Comparison of ENCODE assay signal across 9 mouse cellular contexts in the genomic region with DNA sequence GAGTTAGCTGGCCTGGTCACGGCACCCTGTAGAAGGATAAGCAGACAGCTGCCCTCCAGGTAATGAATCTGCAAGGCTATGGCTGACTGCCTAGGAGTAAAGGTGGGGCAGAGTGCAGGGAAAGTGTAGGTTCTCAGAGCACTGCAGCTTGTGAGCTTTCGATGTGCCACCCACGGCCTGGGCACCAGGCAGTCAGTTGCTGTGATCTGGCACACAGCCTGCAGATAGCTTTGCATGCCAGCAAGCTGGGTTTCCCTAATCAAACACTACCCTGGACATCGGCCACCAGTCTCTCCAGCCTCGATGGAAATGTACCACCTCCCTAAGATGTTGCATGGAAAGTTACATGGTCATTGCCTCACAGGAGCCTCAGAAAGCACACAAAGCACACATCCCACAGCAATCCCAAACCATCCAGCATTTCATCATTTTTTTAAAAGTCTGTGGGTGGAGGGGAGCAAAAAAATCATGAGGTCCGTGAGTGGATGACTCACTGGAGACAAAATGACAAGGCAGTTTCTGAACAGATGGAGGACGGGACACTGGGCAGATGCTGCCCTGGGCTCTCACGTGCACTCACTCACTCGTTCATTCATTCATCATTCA.
A peak's percentile ranks its signal among the peaks of the same experiment; 100 is the strongest.
DNase-seq lines count a peak whose midpoint lies in the region; ATAC-seq and TF ChIP-seq lines count a peak whose summit lies in the region.
"Had no signal": no experiment of that assay in that cellular context is flagged by ENCODE, and none has a peak within 500 bp of the region (broad histone marks: within the 10 kb centered on the region; RNA-seq: fewer than 3 reads in every experiment).

No protein-coding gene starts in this region.

- 72% methylated on average over 9 of the region's 9 CpGs for WGBS in intestine, embryonic 16.5 days
- WGBS in intestine, embryonic 15.5 days = 68% methylated on average over 9 of the region's 9 CpGs
- WGBS in cerebellum, adult 2 months = 12% methylated on average over 9 of the region's 9 CpGs
- WGBS in embryonic facial prominence, embryonic 10.5 days = 88% methylated on average over 9 of the region's 9 CpGs

- no peak overlapping the region for H3K9ac ChIP-seq in intestine, embryonic 16.5 days (ENCODE audit: low read depth, low read length)
- H3K9ac ChIP-seq in intestine, embryonic 15.5 days = no peak overlapping the region

- intact Hi-C loops in left cerebral cortex, postnatal 14 days (cut with DNase I) = loop anchor here (5.0 kb wide), 1 partner anchor 102 kb away; no protein-coding TSS in a partner anchor

- 0 out of 2 replicates have a peak, but pooled peaks have one; percentile 18 for ATAC-seq in intestine, embryonic 16.5 days
- ATAC-seq in intestine, embryonic 15.5 days = no peak

- H3K4me1 ChIP-seq in intestine, embryonic 16.5 days (ENCODE audit: control insufficient read depth, insufficient read depth, low read length) = no peaks in the 10 kb centered on the region
- H3K4me1 ChIP-seq in intestine, embryonic 15.5 days (replicated peaks) = no peaks in the 10 kb centered on the region
- peaks cover 23% of the 10 kb centered on the region for H3K4me1 ChIP-seq in cerebellum, adult 2 months (ENCODE audit: control insufficient read depth, insufficient read depth, low read length)
- no peaks in the 10 kb centered on the region for H3K4me1 ChIP-seq in embryonic facial prominence, embryonic 10.5 days

- H3K36me3 ChIP-seq in intestine, embryonic 16.5 days (ENCODE audit: control insufficient read depth, insufficient read depth, low read length) = no peaks in the 10 kb centered on the region
- no peaks in the 10 kb centered on the region for H3K36me3 ChIP-seq in intestine, embryonic 15.5 days
- no peaks in the 10 kb centered on the region for H3K36me3 ChIP-seq in splenic B cell, adult 2 months (ENCODE audit: control insufficient read depth, insufficient read depth, low read length, poor library complexity, severe bottlenecking)
- no peaks in the 10 kb centered on the region for H3K36me3 ChIP-seq in embryonic facial prominence, embryonic 10.5 days (replicated peaks)

- no peak for TF ChIP-seq CTCF in cerebellum, adult 2 months (IDR thresholded peaks at IDR 0.05; ENCODE audit: borderline replicate concordance, insufficient read depth, low read depth, low read length)

- no peak for TF ChIP-seq POLR2A in cerebellum, adult 2 months (IDR thresholded peaks at IDR 0.05; ENCODE audit: borderline replicate concordance, insufficient read depth, low read length)

- H3K4me2 ChIP-seq in intestine, embryonic 16.5 days (ENCODE audit: low read depth, low read length) = no peak overlapping the region
- no peak overlapping the region for H3K4me2 ChIP-seq in intestine, embryonic 15.5 days (replicated peaks)

- no peak overlapping the region for H3K4me3 ChIP-seq in intestine, embryonic 16.5 days (ENCODE audit: low read length)
- no peak overlapping the region for H3K4me3 ChIP-seq in intestine, embryonic 15.5 days (replicated peaks)
- H3K4me3 ChIP-seq in cerebellum, adult 2 months (replicated peaks; ENCODE audit: insufficient read depth, low read depth, low read length) = no peak overlapping the region
- no peak overlapping the region for H3K4me3 ChIP-seq in embryonic facial prominence, embryonic 10.5 days
- H3K4me3 ChIP-seq: megakaryocyte, embryonic 14.5 days had no signal

- no peaks in the 10 kb centered on the region for H3K27me3 ChIP-seq in intestine, embryonic 16.5 days (replicated peaks; ENCODE audit: control insufficient read depth, insufficient read depth, low read length)
- H3K27me3 ChIP-seq in intestine, embryonic 15.5 days (replicated peaks) = no peaks in the 10 kb centered on the region
- H3K27me3 ChIP-seq in cerebellum, adult 2 months (ENCODE audit: control insufficient read depth, insufficient read depth, low read length) = no peaks in the 10 kb centered on the region
- H3K27me3 ChIP-seq in splenic B cell, adult 2 months (ENCODE audit: control insufficient read depth, insufficient read depth, low read length, poor library complexity, severe bottlenecking) = no peaks in the 10 kb centered on the region
- no peaks in the 10 kb centered on the region for H3K27me3 ChIP-seq in embryonic facial prominence, embryonic 10.5 days (replicated peaks; ENCODE audit: low read depth, poor library complexity, severe bottlenecking)

- DNase-seq in Muller cell, postnatal 12 days (ENCODE audit: inconsistent ontology term) = peak; percentile 86
- peak; percentile 65 to 67 for DNase-seq in cerebellum, adult 2 months
- peak; percentile 30 to 75 for DNase-seq in left cerebral cortex, postnatal 14 days (ENCODE audit: low spot score in 2 of 2)
- peak; percentile 28 for DNase-seq in splenic B cell, adult 2 months (ENCODE audit: low read depth, low spot score)
- no peak for DNase-seq in embryonic facial prominence, embryonic 10.5 days (ENCODE audit: low spot score)
- DNase-seq in thymus, adult 18-20 months = no peak

- no peak overlapping the region for H3K27ac ChIP-seq in intestine, embryonic 16.5 days (ENCODE audit: low read length)
- no peak overlapping the region for H3K27ac ChIP-seq in intestine, embryonic 15.5 days
- H3K27ac ChIP-seq in cerebellum, adult 2 months (ENCODE audit: insufficient read depth, low read length) = no peak overlapping the region
- no peak overlapping the region for H3K27ac ChIP-seq in embryonic facial prominence, embryonic 10.5 days (replicated peaks)

- 0 out of 2 replicates have a peak, but pooled peaks cover 3% of the 10 kb centered on the region for H3K9me3 ChIP-seq in intestine, embryonic 16.5 days (ENCODE audit: control insufficient read depth, low read length)
- H3K9me3 ChIP-seq in intestine, embryonic 15.5 days = no peaks in the 10 kb centered on the region
- peaks cover 13% of the 10 kb centered on the region for H3K9me3 ChIP-seq in embryonic facial prominence, embryonic 10.5 days

Comparison
In these comparisons a context has a peak if more than half of its experiments do, and no peak if none do; other contexts are left out.
1. DNase-seq: peak in Muller cell, postnatal 12 days (single experiment), cerebellum, adult 2 months (2 of 2), left cerebral cortex, postnatal 14 days (2 of 2) and splenic B cell, adult 2 months (single experiment); none in embryonic facial prominence, embryonic 10.5 days (single experiment) and thymus, adult 18-20 months (0 of 2).